Mouse (Mus musculus) c-Kit-positive CD71-positive TER-119-positive erythroid progenitor cells, embryonic 14.5 days (primary cell): Measurements from ENCODE around the gene Pkn3.
A peak's percentile ranks its signal among the peaks of the same experiment; 100 is the strongest.
"Not testable (repeated sequence)": the region's sequence is repeated elsewhere in the genome, so short reads cannot be mapped to it uniquely, and the experiment has no call there.

Experiments used
- DNase-seq: peaks from one replicate; pipeline ENCODE4 v3.0.0-alpha.2; 2013; ENCODE audit warnings: low spot score

Gene Pkn3

GRCm38 (mm10) chr2:30100214-30100613, 22.7 kb downstream of the Pkn3 start:
- no peak for DNase-seq

DNA sequence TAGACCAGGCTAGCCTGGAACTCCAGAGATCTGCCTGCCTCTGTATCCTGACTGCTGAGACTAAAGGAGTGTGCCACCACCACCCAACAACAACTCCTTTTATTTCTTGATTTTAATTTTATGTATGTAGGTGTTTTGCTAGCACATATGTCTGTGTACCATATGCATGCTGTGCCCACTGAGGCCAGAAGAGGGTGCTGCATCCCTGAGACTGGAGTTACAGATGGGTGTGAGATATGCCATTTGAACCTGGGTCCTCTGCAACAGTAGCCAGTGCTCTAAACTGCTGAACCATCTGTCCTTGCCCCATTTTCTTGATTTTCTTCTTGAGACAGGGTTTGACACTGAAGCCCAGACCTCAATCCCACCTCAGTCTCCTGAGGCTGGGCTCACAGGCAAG, 28.9 kb downstream of the Pkn3 start:
- peak; percentile 65 for DNase-seq

GRCm38 (mm10) chr2:30107646-30108045, 30.2 kb downstream of the Pkn3 start:
- no peak for DNase-seq

GRCm38 (mm10) chr2:30108260-30108659, 30.8 kb downstream of the Pkn3 start:
- DNase-seq, result no peak

DNA sequence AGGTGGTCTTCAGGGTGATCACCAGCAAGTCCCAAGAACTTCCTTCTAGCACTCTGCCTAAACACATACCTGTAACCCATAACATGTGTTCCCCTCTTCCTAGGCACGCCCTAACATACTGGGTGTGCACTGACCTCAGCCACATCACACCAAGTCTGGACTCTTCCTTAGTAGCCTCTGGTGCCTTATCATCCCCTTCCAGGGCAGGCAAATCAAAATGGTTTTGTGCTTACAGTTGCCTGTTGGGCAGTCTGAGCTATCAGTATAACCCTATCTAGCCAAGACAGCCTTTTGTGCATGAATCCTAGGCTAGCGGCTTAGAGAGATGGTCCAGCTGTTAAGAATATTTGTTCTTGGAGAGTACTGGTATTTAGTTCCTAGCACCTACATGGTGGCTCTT, 34.0 kb downstream of the Pkn3 start:
- DNase-seq, result no peak

GRCm38 (mm10) chr2:30112564-30112963, 35.1 kb downstream of the Pkn3 start:
- DNase-seq, result no peak

GRCm38 (mm10) chr2:30119641-30120051, 42.2 kb downstream of the Pkn3 start:
- DNase-seq, result no peak

DNA sequence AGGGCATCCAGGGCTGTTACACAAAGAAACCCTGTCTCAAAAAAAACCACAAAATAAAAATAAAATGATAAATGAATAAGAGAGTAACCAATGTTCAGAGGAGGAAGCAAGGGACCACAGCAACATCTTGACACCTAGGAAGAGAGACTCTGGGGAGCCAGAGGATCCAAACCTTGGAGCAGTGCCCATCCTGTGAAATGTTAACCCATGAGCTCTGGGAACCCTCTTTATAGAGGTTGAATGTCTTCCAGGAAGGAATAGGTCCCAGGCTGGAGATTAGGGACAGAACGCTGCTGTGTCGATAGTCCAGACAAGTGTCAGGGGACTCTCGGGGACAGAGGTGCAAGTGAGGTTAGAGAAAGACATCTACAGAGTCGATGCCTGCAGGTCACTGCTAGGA, 42.8 kb downstream of the Pkn3 start:
- no peak for DNase-seq

DNA sequence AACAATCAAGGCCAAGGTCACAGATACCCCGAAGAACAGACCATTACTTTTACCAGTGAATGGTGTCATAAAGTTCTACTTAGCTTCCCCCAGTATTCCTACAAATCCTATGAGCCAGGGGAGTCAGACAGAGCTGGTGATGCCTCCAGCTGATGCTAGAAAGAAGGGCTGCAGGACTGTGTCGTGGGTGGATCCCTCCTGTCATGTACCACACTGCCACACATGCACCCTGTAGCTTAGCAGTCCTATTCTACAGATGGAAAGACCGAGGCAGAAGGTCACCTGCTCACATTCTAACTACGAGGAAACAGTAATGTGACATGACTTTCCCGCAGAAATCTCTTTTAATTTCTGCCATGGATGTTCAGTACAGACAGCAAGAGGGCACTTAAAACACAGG, 45.3 kb downstream of the Pkn3 start:
- no peak for DNase-seq

- DNase-seq, result no peak
Measured at GRCm38 (mm10) chr2:30123729-30124471, 46.4 kb downstream of the Pkn3 start.

DNA sequence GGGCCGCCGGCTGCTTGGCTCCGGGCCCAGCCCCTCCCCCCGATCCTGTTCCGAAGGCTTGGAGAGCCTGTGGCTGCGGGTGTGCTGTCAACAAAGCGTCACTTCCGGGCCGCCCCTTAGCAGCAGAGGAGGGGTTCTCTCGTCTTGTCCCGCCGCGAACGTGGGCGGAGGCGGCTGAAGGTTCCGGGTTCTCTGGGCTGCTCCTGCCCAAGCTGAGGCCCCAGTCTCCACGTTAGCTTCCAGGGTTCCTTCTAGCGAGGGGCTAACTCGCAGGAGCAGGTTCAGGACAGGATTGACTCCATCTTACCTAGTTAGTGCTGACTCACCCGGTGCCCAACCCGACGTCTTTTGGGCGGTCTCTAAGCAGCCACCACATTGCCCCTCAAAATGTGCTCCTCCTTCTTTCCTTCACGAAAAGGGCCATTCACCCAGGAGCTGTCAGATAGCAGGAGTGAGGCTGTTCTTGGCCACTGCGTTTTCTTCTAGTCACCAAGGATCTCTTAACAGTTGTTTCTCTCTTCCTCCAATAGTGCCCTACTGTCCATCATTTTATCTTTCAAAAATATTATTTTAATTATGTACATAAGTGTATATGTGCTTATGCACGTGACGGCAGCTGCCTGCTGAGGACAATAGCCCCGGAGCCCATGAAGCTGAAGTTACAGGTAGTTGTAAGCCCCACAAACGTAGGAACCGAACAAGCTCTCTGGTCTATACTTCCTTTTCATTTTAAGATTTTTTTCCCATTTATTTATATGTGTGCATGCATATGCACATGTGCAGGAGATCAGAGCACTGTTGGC, 47.2 kb downstream of the Pkn3 start, which contains the start of gene Zer1:
Zer1 (minus strand) TSS at position 114 of the 803 bp plus-strand sequence.
- peak; percentile 87 for DNase-seq

DNA sequence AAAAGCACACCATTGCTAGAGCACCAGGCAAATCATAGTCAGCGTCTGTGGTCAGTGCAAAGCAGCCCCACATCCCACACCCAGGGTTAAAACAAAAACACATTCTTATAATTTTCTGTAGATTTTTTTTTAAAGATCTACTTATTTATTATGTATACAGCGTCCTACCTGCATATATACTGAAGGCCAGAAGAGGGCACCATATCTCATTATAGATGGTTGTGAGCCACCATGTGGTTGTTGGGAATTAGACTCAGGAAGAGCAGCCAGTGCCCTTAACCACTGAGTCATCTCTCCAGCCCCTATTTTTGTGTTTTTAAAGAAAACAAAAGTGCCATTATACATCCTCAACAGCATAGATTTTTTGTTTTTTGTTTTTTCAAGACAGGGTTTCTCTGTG, 51.3 kb downstream of the Pkn3 start:
- DNase-seq, result no peak

- DNase-seq, result no peak
Measured at GRCm38 (mm10) chr2:30130156-30130555, 52.7 kb downstream of the Pkn3 start.

- not testable (repeated sequence) for DNase-seq
Measured at GRCm38 (mm10) chr2:30131240-30131639, 53.8 kb downstream of the Pkn3 start.

- DNase-seq, result no peak
Measured at GRCm38 (mm10) chr2:30132801-30133612, 55.5 kb downstream of the Pkn3 start.

DNA sequence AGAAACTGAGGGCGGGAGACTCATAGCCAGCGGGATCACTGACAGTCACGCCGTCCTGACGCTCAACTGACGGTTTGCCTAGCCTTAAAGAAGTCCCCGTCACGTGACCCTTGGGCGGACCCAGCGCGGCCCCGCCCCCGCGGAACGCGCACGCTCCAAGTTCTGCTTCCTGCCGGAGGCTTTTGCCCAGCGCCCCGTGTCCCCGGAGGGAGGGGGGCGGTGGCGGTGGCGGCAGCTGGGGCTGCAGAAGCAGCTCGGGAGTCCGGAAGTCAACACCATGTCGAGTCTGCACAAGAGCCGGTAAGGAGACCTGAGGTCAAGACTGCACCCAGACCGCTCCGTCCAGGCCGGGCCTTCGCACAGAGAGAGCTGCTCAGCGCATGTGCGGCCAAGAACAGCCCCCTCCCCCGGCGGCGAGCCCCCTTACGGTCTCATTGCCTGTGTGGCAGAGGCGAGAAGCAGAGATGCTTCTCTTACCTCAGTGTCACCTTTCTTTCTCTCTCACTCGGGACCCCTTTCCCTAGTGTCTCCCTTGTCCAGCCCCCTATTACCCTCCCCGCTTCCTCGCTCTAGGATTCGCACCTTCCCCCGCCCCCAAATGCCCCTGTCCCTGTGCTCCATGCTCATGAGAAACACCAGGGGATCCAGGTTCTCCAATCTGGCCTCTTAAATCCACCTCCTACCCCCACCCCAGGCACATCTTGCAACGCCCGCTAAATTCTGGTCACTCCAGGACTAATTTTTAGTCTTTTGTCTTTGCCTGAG, 56.3 kb downstream of the Pkn3 start, which contains the start of gene Tbc1d13:
Tbc1d13 (plus strand) TSS at position 134 of the 765 bp plus-strand sequence.
- DNase-seq, result peak; percentile 95

DNA sequence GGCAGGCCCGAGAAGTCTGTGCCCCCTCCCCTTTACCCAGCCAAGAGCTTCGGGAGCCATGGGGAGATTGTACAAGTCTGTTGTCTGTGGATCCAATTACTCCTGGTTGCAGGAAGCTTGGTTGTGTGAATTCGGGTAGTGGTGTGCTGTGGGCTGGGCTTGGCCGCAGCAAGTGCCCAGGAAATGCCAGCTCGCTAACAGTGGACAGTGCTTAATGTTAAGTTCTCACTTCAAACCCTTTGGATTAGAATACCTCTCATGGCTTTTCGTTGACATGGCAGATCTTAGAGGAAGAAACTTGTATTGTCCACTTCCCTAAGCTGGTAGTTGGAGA, 56.9 kb downstream of the Pkn3 start:
- DNase-seq, result no peak

DNA sequence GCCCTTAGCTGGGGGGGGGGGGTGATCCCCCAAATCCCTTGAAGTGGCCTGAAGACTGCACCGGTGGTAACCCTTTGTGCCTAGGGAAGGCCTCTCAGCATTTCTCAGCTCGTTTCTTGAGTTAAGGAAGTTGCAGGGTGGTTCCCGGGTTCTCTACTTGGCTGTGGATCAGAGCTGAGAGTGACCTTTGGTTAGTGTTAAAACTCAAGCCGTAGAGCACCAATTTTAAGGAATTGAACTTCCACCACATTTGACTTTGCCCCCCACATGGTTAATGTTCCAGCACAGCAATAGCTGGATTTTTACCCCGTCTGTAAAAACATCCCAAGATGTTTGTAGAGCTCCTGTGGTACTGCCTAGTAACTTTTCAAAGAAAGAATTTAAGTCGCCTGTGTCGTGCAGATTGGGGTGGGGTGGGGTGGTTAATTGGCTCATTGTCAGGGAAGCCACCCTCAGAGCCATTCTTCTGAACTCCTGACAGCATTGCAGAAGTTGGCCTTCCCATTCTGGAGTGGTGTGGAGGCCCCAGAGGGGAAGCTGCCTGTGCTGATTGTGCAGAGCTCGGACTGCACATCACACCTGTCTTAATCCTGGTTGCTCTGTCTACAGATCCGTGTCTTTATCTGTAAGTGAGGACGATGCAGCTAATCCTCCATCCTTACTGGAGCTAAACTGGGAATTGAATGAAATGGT, 57.6 kb downstream of the Pkn3 start:
- no peak for DNase-seq

DNA sequence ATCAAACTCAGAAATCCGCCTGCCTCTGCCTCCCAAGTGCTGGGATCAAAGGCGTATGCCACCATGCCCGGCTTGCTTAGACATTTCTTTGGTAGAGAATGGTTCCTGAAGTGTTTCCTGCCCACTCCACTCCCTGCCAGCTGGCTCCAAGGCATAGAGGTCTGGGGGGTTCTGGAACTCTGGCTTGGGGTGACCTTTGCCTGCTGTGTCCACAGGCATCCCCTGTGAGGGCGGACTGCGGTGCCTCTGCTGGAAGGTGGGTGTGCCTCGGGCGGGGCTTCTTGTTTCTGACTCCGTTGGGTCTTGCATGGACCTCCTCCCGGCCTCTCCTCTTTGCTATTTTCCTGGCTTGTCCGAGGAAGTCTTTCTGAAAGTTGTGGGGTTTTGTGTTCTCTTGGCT, 59.0 kb downstream of the Pkn3 start:
- DNase-seq, result no peak

GRCm38 (mm10) chr2:30140021-30140420, 62.5 kb downstream of the Pkn3 start:
- not testable (repeated sequence) for DNase-seq
